Mouse (Mus musculus): ENCODE measurements around the gene Rtf1.
"Not testable (repeated sequence)": the region's sequence is repeated elsewhere in the genome, so short reads cannot be mapped to it uniquely, and the experiment has no call there.

The Rtf1 gene

GRCm38 (mm10) chr2:119674525-119675214 lies at the start of gene Rtf1:
Rtf1 (plus strand) TSS chr2:119675068.
- DNase-seq (ENCODE audit: low read depth, low spot score) = peak; percentile 80

DNA sequence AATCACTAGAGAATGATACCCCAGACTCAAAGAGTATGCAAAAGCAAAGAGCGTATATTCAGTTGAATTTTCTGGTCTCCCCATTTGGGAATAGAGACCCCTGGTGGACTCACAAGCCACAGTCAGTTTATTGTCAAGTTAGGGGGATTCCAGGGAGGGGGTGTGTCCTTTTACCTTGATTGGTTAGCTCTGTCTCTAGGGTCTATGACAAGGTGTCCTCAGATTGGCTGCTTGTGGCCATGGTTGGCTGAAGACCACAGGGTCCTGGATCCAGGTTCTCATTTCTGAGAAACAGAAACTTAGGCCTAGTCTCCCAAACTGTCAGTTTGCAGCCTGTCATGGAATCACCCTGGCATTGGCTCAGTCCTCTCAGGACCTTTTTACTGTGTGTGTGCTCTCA lies 38.1 kb upstream of the Rtf1 start:
- DNase-seq (ENCODE audit: low read depth, low spot score) = no peak

GRCm38 (mm10) chr2:119641214-119641912 lies 33.5 kb upstream of the Rtf1 start:
- no peak for DNase-seq (ENCODE audit: low read depth, low spot score)

DNA sequence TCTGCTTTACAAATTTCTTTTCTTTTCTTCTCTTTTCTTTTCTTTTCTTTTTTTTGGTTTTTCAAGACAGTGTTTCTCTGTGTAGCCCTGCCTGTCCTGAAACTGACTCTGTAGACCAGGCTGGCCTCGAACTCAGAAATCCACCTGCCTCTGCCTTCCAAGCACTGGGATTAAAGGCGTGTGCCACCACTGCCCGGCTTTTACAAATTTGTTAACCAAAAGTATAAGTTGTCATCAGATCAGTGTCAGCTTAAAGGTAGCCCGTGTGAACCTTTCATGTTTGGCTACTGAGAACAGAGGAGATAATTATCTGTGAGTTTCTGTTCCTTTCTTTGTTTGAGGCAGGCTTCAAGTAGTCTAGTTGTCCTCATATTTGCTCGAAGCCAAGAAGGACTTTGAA lies 30.6 kb upstream of the Rtf1 start:
- DNase-seq (ENCODE audit: low read depth, low spot score) = no peak

DNA sequence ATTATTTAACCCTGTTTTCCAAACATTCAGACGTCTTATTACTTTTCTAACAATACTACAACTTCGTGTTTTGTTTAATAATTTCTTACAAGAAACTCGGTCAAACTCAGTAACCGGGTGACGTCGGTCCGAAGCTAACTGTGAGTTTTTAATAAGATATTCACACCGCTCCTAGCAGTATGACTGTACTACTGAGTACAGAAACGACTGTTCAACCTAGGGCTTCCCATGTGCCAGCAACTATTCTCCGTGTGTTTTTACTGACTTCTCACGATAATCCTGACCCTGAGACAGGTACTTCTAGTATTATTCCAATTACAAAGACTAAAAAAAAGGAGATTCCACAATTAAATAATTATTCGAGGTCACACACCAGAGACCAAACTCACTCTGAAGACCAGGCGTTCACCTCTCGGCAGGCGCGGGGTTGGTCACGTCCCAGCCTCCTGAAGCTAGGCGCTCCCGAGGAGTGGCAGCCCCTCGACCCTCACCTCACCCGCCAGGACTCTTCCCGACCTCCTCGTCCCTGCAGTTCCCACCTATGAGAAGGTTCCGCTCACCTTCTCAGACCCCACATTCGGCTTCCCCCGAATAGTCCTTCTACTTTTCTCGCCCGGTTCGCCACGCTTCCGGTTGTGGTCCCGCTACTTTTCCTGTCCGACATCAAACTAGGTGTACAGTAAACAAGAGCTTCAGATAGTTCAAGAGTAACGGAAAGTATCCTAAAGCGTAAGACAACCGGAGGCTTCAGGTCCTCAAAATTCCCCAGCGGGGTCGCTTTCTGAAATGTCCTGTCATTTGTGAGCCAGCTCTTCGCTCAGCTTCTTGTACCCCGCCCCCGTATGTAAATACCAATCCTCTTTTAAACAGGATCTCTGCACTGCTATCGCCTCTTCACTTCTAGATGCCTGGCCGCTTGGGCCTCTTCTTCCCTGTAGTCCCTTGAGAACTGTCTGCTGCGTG lies 12.4 kb upstream of the Rtf1 start, which contains the start of gene Ndufaf1:
TSS of gene Ndufaf1 (minus strand) at position 608 of the 963 bp plus-strand sequence.
- DNase-seq (ENCODE audit: low read depth, low spot score) = peak; percentile 91

- DNase-seq (ENCODE audit: low read depth, low spot score) = not testable (repeated sequence)
Measured at GRCm38 (mm10) chr2:119665744-119666143, 9.1 kb upstream of the Rtf1 start.

- no peak for DNase-seq (ENCODE audit: low read depth, low spot score)
Measured at GRCm38 (mm10) chr2:119669010-119669409, 5.9 kb upstream of the Rtf1 start.

GRCm38 (mm10) chr2:119675215-119675784 lies 432 bp downstream of the Rtf1 start:
- peak; percentile 52 for DNase-seq (ENCODE audit: low read depth, low spot score)

DNA sequence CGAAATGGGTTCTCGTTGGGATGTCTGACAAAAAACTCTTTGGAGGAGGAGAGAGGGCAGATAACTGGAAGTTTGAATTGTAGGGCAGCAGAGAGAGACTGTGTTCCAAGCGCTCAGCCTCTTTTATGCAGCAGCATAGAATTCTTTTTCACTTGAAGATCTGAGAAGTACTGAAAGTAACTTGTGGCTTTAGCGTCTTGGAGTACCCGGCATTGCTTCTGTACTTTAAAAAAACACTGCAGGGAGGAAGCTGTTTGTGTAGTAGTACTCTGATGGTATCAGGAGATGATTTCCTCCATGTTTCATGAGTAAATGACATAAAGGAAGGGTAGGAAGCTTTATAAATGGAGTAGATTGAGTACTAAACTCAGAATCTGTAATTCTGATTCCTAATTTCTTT lies 963 bp downstream of the Rtf1 start:
- DNase-seq (ENCODE audit: low read depth, low spot score) = no peak

DNA sequence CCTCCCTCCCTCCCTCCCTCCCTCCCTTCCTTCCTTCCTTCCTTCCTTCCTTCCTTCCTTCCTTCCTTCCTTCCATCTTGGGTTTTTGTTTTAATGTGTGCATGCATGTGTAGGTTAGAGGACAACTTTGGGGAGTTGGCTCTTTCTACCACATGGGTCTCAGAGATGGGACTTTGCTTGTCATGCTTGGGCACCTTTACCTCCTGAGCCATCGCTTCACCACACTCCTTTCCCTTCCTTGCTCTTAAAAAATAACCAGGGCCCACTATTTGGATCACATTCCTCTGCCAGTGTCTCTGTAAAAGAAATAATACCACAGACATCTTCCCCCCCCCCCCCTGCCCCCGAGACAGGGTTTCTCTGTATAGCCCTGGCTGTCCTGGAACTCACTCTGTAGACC lies 8.8 kb downstream of the Rtf1 start:
- no peak for DNase-seq (ENCODE audit: low read depth, low spot score)

- peak; percentile 64 for DNase-seq (ENCODE audit: low read depth, low spot score)
Measured at GRCm38 (mm10) chr2:119692003-119692701, 17.3 kb downstream of the Rtf1 start.

DNA sequence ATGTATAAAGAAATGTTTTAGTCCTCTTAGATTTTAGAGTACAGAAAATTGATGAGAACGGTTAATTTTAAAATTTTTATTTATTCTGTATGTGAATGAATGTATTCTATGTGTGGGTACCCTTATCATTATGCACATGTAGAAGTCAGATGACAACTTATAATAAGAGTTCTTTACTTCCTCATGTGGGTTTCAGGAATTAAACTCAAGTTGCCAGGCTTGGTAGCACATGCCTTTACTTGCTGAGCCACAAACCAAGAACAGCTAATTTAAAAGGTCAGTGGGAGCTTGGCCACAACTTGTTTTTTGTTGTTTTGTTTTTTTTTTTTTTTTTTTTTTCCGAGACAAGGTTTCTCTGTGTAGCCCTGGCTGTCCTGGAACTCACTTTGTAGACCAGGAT lies 20.0 kb downstream of the Rtf1 start:
- DNase-seq (ENCODE audit: low read depth, low spot score) = no peak

GRCm38 (mm10) chr2:119696111-119696510 lies 21.2 kb downstream of the Rtf1 start:
- DNase-seq (ENCODE audit: low read depth, low spot score) = no peak

DNA sequence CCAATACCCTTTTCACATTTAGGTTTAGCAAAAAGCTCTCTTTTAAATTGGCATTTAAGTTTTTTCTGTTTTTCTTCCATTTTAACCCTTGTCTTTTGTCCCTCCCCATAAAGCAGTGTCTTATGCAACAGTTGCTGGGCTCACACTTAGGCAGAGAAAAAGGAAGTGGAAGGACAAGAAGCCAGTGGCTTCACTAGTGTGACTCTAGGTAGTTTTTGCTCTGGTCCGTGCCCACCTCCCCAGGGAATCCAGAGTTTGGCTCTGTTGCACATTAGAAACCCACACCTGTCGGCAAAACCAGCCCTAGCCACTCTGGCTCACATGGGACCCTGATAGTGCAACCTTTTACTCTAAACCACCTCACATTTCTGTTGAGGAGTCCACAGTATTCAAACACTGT lies 23.6 kb downstream of the Rtf1 start:
- DNase-seq (ENCODE audit: low read depth, low spot score) = no peak

DNA sequence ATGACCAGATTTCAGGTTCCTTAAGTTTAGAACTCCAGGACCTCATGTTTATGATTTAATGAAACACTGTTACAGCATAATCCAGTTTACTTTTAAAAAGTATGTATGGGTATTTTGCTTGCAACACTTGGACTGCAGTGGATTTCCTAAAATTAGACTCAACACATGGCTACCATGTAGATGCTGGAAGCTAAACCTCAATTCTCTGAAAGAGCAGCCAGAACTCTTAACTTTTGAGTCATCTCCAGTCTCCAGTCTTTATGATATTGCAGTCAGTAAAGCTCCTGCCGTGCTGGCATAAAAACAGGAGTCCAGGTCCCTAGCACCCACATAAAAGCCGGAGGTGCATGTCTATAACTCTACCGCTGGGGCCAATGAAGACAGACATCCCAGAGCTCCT lies 25.1 kb downstream of the Rtf1 start:
- no peak for DNase-seq (ENCODE audit: low read depth, low spot score)

- no peak for DNase-seq (ENCODE audit: low read depth, low spot score)
Measured at GRCm38 (mm10) chr2:119703171-119703570, 28.3 kb downstream of the Rtf1 start.

GRCm38 (mm10) chr2:119707676-119708075 lies 32.8 kb downstream of the Rtf1 start:
- DNase-seq (ENCODE audit: low read depth, low spot score) = no peak

- no peak for DNase-seq (ENCODE audit: low read depth, low spot score)
Measured at GRCm38 (mm10) chr2:119710011-119710410, 35.1 kb downstream of the Rtf1 start.

GRCm38 (mm10) chr2:119715868-119716267 lies 41.0 kb downstream of the Rtf1 start:
- DNase-seq (ENCODE audit: low read depth, low spot score) = not testable (repeated sequence)

GRCm38 (mm10) chr2:119721070-119721469 lies 46.2 kb downstream of the Rtf1 start:
- no peak for DNase-seq (ENCODE audit: low read depth, low spot score)

Data from 3T3-L1 (cell line).